Mouse (Mus musculus): Measurements from ENCODE around the gene Cd81. TPM values are rescaled to one million over a fixed set of nuclear protein-coding genes. Genes with fewer than 3 reads are reported as not detected.

Gene Cd81
- total RNA-seq (2023): 10 to 100 TPM; 22.8 to 26.2 TPM

GRCm38 (mm10) chr7:143052626-143053007 is at the start of gene Cd81:
TSS of gene Cd81 (plus strand) at chr7:143052739.

GRCm38 (mm10) chr7:143004727-143005343 is 47.7 kb upstream of the Cd81 start, which contains the start of gene Tspan32:
TSS of gene Tspan32 (plus strand) at chr7:143005046.

GRCm38 (mm10) chr7:143068882-143069591 is 16.5 kb downstream of the Cd81 start, which contains the start of gene Tssc4:
TSS of gene Tssc4 (plus strand) at chr7:143069249.

GRCm38 (mm10) chr7:143094592-143095553 is 42.3 kb downstream of the Cd81 start, which contains the start of gene Trpm5:
TSS of gene Trpm5 (minus strand) at chr7:143094642.

GRCm38 (mm10) chr7:143106062-143106461 is 53.5 kb downstream of the Cd81 start, which contains the start of gene Kcnq1:
TSS of gene Kcnq1 (plus strand) at chr7:143106362.

Other genes starting within 250 kb of the Cd81 start
- not detected for gene Th, start 121.6 kb upstream of the Cd81 start, total RNA-seq (2023)
- gene Ascl2, start 83.5 kb upstream of the Cd81 start, total RNA-seq (2023): under 1 TPM in 1 of 2 experiments, not detected in 1; 0.47 TPM
- 100 to 1,000 TPM; 156 to 157 TPM for gene Tspan32, start 47.7 kb upstream of the Cd81 start, total RNA-seq (2023)
- 10 to 100 TPM; 16.6 to 17.7 TPM for gene Tssc4, start 16.5 kb downstream of the Cd81 start, total RNA-seq (2023)
- gene Trpm5, start 41.9 kb downstream of the Cd81 start, total RNA-seq (2023): not detected
- not detected for gene Kcnq1, start 53.6 kb downstream of the Cd81 start, total RNA-seq (2023)

All from T-cell, adult 66 days (primary cell).